In genomic region chr10:70268581-70269446, GRCm38 (mm10) we compare ENCODE assay signal across 18 mouse cellular contexts. TPM values are rescaled to one million over a fixed set of nuclear protein-coding genes. Genes with fewer than 3 reads are reported as not detected.
DNase-seq lines count a peak whose midpoint lies in the region; TF ChIP-seq lines count a peak whose summit lies in the region.
"Had no signal": no experiment of that assay in that cellular context is flagged by ENCODE, and none has a peak within 500 bp of the region (broad histone marks: within the 10 kb centered on the region; RNA-seq: fewer than 3 reads in every experiment).

No protein-coding gene starts in this region.

- H3K27me3 ChIP-seq in cerebellum, adult 2 months (ENCODE audit: control insufficient read depth, insufficient read depth, low read length): no peaks in the 10 kb centered on the region
- no peaks in the 10 kb centered on the region for H3K27me3 ChIP-seq in small intestine, adult 2 months (ENCODE audit: control insufficient read depth, insufficient read depth, low read length)
- H3K27me3 ChIP-seq: limb, embryonic 12.5 days; liver, embryonic 15.5 days; midbrain, embryonic 13.5 days had no signal

- no peak for TF ChIP-seq POLR2A in cerebellum, adult 2 months (IDR thresholded peaks at IDR 0.05; ENCODE audit: borderline replicate concordance, insufficient read depth, low read length)
- no peak for TF ChIP-seq POLR2A in lung, adult 2 months (IDR thresholded peaks at IDR 0.05; ENCODE audit: borderline replicate concordance, extremely low read depth, low read depth, low read length)
- no peak for TF ChIP-seq POLR2A in small intestine, adult 2 months (IDR thresholded peaks at IDR 0.05; ENCODE audit: low read depth, low read length)

- 0 out of 2 replicates have a peak, but pooled peaks have one; percentile 6 for TF ChIP-seq CTCF in cerebellum, adult 2 months (IDR thresholded peaks at IDR 0.05; ENCODE audit: borderline replicate concordance, insufficient read depth, low read depth, low read length)
- TF ChIP-seq CTCF in lung, adult 2 months (IDR thresholded peaks at IDR 0.05; ENCODE audit: insufficient read depth, low read length): peak; percentile 9; the same call in 1 of the 2 replicates
- 0 out of 2 replicates have a peak, but pooled peaks have one; percentile 7 for TF ChIP-seq CTCF in small intestine, adult 2 months (IDR thresholded peaks at IDR 0.05; ENCODE audit: extremely low read depth, insufficient read length, insufficient replicate concordance, low read depth, low read length)

- no peaks in the 10 kb centered on the region; the same call in 1 of the 2 replicates for H3K36me3 ChIP-seq in small intestine, adult 2 months (ENCODE audit: control insufficient read depth, insufficient read depth, low read length)
- H3K36me3 ChIP-seq: limb, embryonic 12.5 days; liver, embryonic 15.5 days; midbrain, embryonic 13.5 days had no signal

- H3K4me1 ChIP-seq in cerebellum, adult 2 months (ENCODE audit: control insufficient read depth, insufficient read depth, low read length): no peaks in the 10 kb centered on the region
- H3K4me1 ChIP-seq in lung, adult 2 months (ENCODE audit: control insufficient read depth, insufficient read depth, low read length): peaks cover 2% of the 10 kb centered on the region; the same call in 1 of the 2 replicates
- H3K4me1 ChIP-seq in small intestine, adult 2 months (ENCODE audit: control insufficient read depth, insufficient read depth, insufficient read length, low read length): peaks cover 4% of the 10 kb centered on the region; the same call in 1 of the 2 replicates
- H3K4me1 ChIP-seq: limb, embryonic 12.5 days; liver, embryonic 15.5 days; midbrain, embryonic 13.5 days had no signal

- H3K4me3 ChIP-seq in cerebellum, adult 2 months (replicated peaks; ENCODE audit: insufficient read depth, low read depth, low read length): no peak overlapping the region
- H3K4me3 ChIP-seq in lung, adult 2 months (replicated peaks; ENCODE audit: extremely low read depth, low read depth, low read length): no peak overlapping the region
- H3K4me3 ChIP-seq in small intestine, adult 2 months (ENCODE audit: low read depth, low read length): no peak overlapping the region
- H3K4me3 ChIP-seq: gastrocnemius, adult 2 months; left cerebral cortex, adult 2 months; limb, embryonic 12.5 days; liver, embryonic 15.5 days; midbrain, embryonic 13.5 days had no signal

- 69% methylated on average over 23 of the region's 23 CpGs for WGBS in cerebellum, adult 2 months
- 65% methylated on average over 23 of the region's 23 CpGs for WGBS in lung, adult 2 months
- 53% methylated on average over 23 of the region's 23 CpGs for WGBS in small intestine, adult 2 months

- DNase-seq in cerebellum, adult 2 months: no peak
- DNase-seq in cerebellum, adult 11-12 months: no peak
- no peak for DNase-seq in lung, adult 2 months
- no peak for DNase-seq in lung, postnatal 10 days
- DNase-seq in ZHBTc4 (ENCODE audit: low read depth, low spot score): peak; percentile 63
- no peak for DNase-seq in T-cell, adult 2 months (ENCODE audit: low spot score)
- no peak for DNase-seq in cerebellum, adult 8-10 months
- DNase-seq: B cell, adult 2 months; cerebellum, adult 11 months; gastrocnemius, adult 2 months; heart, adult 11 months; heart, postnatal 4 days; thymus, adult 18-20 months had no signal

- H3K27ac ChIP-seq in cerebellum, adult 2 months (ENCODE audit: insufficient read depth, low read length): no peak overlapping the region
- H3K27ac ChIP-seq in small intestine, adult 2 months (ENCODE audit: insufficient read depth, low read depth, low read length): no peak overlapping the region
- H3K27ac ChIP-seq: gastrocnemius, adult 2 months; left cerebral cortex, adult 2 months; limb, embryonic 12.5 days; liver, embryonic 15.5 days; midbrain, embryonic 13.5 days had no signal

RNA-seq across cellular contexts. Expression of gene Slc16a9, which starts 23.9 kb away (rescaled TPM):
- 3.7 and 4.5 TPM in 2 replicates for polyA plus RNA-seq in cerebellum, adult 2 months (2012; rRNA removed)
- polyA plus RNA-seq in lung, adult 2 months (2012; rRNA removed): 47.8 and 53.2 TPM in 2 replicates
- polyA plus RNA-seq in small intestine, adult 2 months (2012; rRNA removed): 0.35 and 6.0 TPM in 2 replicates
